Mouse (Mus musculus): ENCODE measurements around the gene Tmc2. TPM values are rescaled to one million over a fixed set of nuclear protein-coding genes. Genes with fewer than 3 reads are reported as not detected.

The Tmc2 gene
- total and polyA plus RNA-seq, 2 experiments from 2014 or later = not detected

GRCm38 (mm10) chr2:130246912-130247311 is 51.9 kb downstream of the Tmc2 start:
- H3K9me3 ChIP-seq (ENCODE audit: low read length) = no peaks in the 10 kb centered on the region
- H3K4me3 ChIP-seq (ENCODE audit: low read length) = no peak overlapping the region
- H3K9ac ChIP-seq (replicated peaks; ENCODE audit: low read length) = no peak overlapping the region
- H3K36me3 ChIP-seq (ENCODE audit: insufficient read depth, low read length) = no peaks in the 10 kb centered on the region
- no peaks in the 10 kb centered on the region for H3K4me1 ChIP-seq (ENCODE audit: insufficient read depth, low read length)
- ATAC-seq = 0 out of 2 replicates have a peak, but pooled peaks have one; percentile 29
- peak; percentile 66 for DNase-seq (ENCODE audit: low spot score)
- no peak overlapping the region for H3K4me2 ChIP-seq (ENCODE audit: low read depth, low read length)
- WGBS = 43% methylated on average over 9 of the region's 9 CpGs
- no peak overlapping the region for H3K27ac ChIP-seq
- H3K27me3 ChIP-seq (ENCODE audit: insufficient read depth, low read length) = no peaks in the 10 kb centered on the region
- TF ChIP-seq CTCF (IDR thresholded peaks at IDR 0.05; ENCODE audit: low read depth) = peak; percentile 61

- Histone ChIP-seq H3K36me3 (ENCODE audit: insufficient read depth, low read length) (no peaks in the 10 kb centered on the region), H3K4me2 (ENCODE audit: low read depth, low read length) (no peak overlapping the region), H3K27me3 (ENCODE audit: insufficient read depth, low read length) (no peaks in the 10 kb centered on the region), H3K4me3 (ENCODE audit: low read length) (no peak overlapping the region), H3K9ac (replicated peaks; ENCODE audit: low read length) (no peak overlapping the region), H3K4me1 (ENCODE audit: insufficient read depth, low read length) (no peaks in the 10 kb centered on the region), H3K27ac (no peak overlapping the region), H3K9me3 (ENCODE audit: low read length) (no peaks in the 10 kb centered on the region)
- ATAC-seq (no peak), DNase-seq (ENCODE audit: low spot score) (no peak)
- no peak for TF ChIP-seq CTCF (IDR thresholded peaks at IDR 0.05; ENCODE audit: low read depth)
- WGBS = 85% methylated on average over 7 of the region's 7 CpGs
These were observed 53.2 kb downstream of the Tmc2 start for GRCm38 (mm10) chr2:130248226-130248625.

DNA sequence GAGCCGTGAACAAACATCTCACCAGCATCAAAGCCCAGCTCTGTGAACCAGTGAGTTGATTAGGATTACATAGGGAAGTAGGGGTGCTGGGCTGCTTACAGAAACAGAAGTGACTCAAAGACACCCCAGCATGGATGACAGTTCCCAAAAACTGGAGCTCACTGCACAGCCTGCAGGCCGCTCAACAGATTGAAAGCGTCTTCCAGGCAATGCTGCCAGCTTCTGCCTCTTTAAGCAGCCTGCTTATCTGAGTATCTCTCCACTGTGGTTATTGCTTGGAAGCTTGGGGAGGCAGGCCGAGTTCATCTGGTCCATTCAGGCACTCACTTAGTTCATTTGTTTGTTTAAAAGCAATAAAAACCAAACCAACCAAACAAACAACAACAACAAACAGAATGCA is 61.8 kb downstream of the Tmc2 start:
- no peak overlapping the region for H3K9ac ChIP-seq (replicated peaks; ENCODE audit: low read length)
- no peaks in the 10 kb centered on the region for H3K9me3 ChIP-seq (ENCODE audit: low read length)
- H3K36me3 ChIP-seq (ENCODE audit: insufficient read depth, low read length) = no peaks in the 10 kb centered on the region
- H3K27ac ChIP-seq = no peak overlapping the region
- ATAC-seq (no peak), DNase-seq (ENCODE audit: low spot score) (no peak)
- no peak overlapping the region for H3K4me2 ChIP-seq (ENCODE audit: low read depth, low read length)
- TF ChIP-seq CTCF (IDR thresholded peaks at IDR 0.05; ENCODE audit: low read depth) = no peak
- H3K27me3 ChIP-seq (ENCODE audit: insufficient read depth, low read length) = no peaks in the 10 kb centered on the region
- H3K4me1 ChIP-seq (ENCODE audit: insufficient read depth, low read length) = no peaks in the 10 kb centered on the region
- H3K4me3 ChIP-seq (ENCODE audit: low read length) = no peak overlapping the region
- WGBS = 79% methylated on average over 4 of the region's 4 CpGs

DNA sequence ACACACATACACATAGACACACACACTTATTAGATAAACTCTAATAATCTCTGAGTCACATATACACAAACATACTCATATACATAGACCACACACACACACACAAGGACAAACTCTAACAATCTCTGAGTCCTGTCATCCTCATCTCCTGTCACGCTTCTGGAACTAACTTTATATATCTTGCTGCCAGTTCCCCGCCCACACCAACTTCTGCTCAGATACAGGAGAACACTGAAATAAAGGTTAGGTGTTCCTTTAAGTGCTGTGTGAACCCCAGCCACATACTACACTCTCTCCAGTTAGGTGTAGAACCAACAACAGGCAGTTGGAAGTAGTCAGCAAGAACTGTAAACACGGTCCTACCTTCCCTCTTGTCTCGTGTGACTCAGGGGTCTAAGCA is 65.8 kb downstream of the Tmc2 start:
- H3K27me3 ChIP-seq (ENCODE audit: insufficient read depth, low read length) = no peaks in the 10 kb centered on the region
- H3K27ac ChIP-seq = no peak overlapping the region
- no peak overlapping the region for H3K9ac ChIP-seq (replicated peaks; ENCODE audit: low read length)
- no peak overlapping the region for H3K4me2 ChIP-seq (ENCODE audit: low read depth, low read length)
- no peak for TF ChIP-seq CTCF (IDR thresholded peaks at IDR 0.05; ENCODE audit: low read depth)
- no peak overlapping the region for H3K4me3 ChIP-seq (ENCODE audit: low read length)
- no peak for ATAC-seq
- WGBS = 85% methylated on average over 4 of the region's 4 CpGs
- no peaks in the 10 kb centered on the region for H3K9me3 ChIP-seq (ENCODE audit: low read length)
- no peaks in the 10 kb centered on the region for H3K4me1 ChIP-seq (ENCODE audit: insufficient read depth, low read length)
- DNase-seq (ENCODE audit: low spot score) = no peak
- H3K36me3 ChIP-seq (ENCODE audit: insufficient read depth, low read length) = no peaks in the 10 kb centered on the region

DNA sequence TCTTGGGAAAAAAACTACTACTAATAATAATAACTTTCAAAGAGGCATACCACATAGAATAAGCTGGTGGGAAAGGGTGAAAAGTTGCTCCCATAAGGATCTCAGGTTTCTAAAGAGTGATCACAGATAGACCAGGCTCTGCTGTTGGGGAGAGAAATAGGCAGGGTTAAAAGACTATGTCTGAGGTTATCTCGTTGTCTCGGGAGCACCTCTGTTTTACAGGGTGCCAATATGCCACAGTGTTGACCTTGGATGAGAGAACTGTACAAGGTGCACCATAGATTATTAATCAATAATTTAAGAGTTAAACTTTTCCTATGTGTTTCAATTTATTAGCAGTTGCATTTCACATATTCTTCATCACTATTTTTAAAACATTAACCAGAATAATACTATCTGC is 66.9 kb downstream of the Tmc2 start:
- H3K4me1 ChIP-seq (ENCODE audit: insufficient read depth, low read length) = no peaks in the 10 kb centered on the region
- H3K4me3 ChIP-seq (ENCODE audit: low read length) = no peak overlapping the region
- H3K27ac ChIP-seq = no peak overlapping the region
- DNase-seq (ENCODE audit: low spot score) (no peak), ATAC-seq (no peak)
- H3K9me3 ChIP-seq (ENCODE audit: low read length) = no peaks in the 10 kb centered on the region
- H3K4me2 ChIP-seq (ENCODE audit: low read depth, low read length) = no peak overlapping the region
- no peaks in the 10 kb centered on the region for H3K36me3 ChIP-seq (ENCODE audit: insufficient read depth, low read length)
- no peaks in the 10 kb centered on the region for H3K27me3 ChIP-seq (ENCODE audit: insufficient read depth, low read length)
- WGBS = 95% methylated on average over 2 of the region's 2 CpGs
- H3K9ac ChIP-seq (replicated peaks; ENCODE audit: low read length) = no peak overlapping the region
- TF ChIP-seq CTCF (IDR thresholded peaks at IDR 0.05; ENCODE audit: low read depth) = no peak

GRCm38 (mm10) chr2:130262398-130262797 is 67.4 kb downstream of the Tmc2 start:
- H3K27me3 ChIP-seq (ENCODE audit: insufficient read depth, low read length) = no peaks in the 10 kb centered on the region
- no peaks in the 10 kb centered on the region for H3K4me1 ChIP-seq (ENCODE audit: insufficient read depth, low read length)
- no peak overlapping the region for H3K27ac ChIP-seq
- TF ChIP-seq CTCF (IDR thresholded peaks at IDR 0.05; ENCODE audit: low read depth) = no peak
- ATAC-seq = no peak
- no peak overlapping the region for H3K9ac ChIP-seq (replicated peaks; ENCODE audit: low read length)
- no peaks in the 10 kb centered on the region for H3K36me3 ChIP-seq (ENCODE audit: insufficient read depth, low read length)
- no peaks in the 10 kb centered on the region for H3K9me3 ChIP-seq (ENCODE audit: low read length)
- WGBS = 92% methylated on average over 2 of the region's 2 CpGs
- no peak overlapping the region for H3K4me2 ChIP-seq (ENCODE audit: low read depth, low read length)
- no peak for DNase-seq (ENCODE audit: low spot score)
- no peak overlapping the region for H3K4me3 ChIP-seq (ENCODE audit: low read length)

DNA sequence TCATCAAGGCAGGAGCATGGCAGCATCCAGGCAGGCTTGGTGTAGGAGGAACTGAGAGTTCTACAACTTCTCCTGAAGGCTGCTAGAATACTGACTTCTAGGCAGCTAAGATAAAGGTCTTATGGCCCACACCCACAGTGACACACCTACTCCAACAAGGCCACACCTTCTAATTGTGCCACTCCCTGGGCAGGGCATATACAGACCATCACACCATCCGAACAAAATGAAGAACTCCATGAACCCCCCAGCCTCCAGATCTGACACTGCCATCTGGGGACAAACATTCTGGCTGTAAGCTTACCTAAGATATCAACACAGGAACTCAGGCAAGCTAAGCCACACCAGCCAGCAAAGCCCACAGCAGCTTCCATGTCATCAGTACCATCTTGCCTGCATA is 70.5 kb downstream of the Tmc2 start:
- no peak overlapping the region for H3K27ac ChIP-seq
- no peak overlapping the region for H3K9ac ChIP-seq (replicated peaks; ENCODE audit: low read length)
- no peak overlapping the region for H3K4me3 ChIP-seq (ENCODE audit: low read length)
- no peaks in the 10 kb centered on the region for H3K36me3 ChIP-seq (ENCODE audit: insufficient read depth, low read length)
- DNase-seq (ENCODE audit: low spot score) = no peak
- H3K27me3 ChIP-seq (ENCODE audit: insufficient read depth, low read length) = no peaks in the 10 kb centered on the region
- no peaks in the 10 kb centered on the region for H3K9me3 ChIP-seq (ENCODE audit: low read length)
- H3K4me1 ChIP-seq (ENCODE audit: insufficient read depth, low read length) = no peaks in the 10 kb centered on the region
- WGBS = 94% methylated on average over 1 of the region's 1 CpGs
- H3K4me2 ChIP-seq (ENCODE audit: low read depth, low read length) = no peak overlapping the region
- no peak for ATAC-seq
- no peak for TF ChIP-seq CTCF (IDR thresholded peaks at IDR 0.05; ENCODE audit: low read depth)
